Mouse (Mus musculus) hindbrain, embryonic 12.5 days (tissue): ENCODE measurements around the gene Cyp26a1. TPM values are rescaled to one million over a fixed set of nuclear protein-coding genes. Genes with fewer than 3 reads are reported as not detected.

Experiments used
- ATAC-seq: fragments of 200-750 bp; cut with Nextera tagmentation; 2 replicates; pipeline ENCODE4 v1.8.0; 2017; ENCODE audit warnings: moderate TSS enrichment; ENCODE audit not compliant: low FRiP score
- H3K27ac ChIP-seq: fragments of 300-500 bp; sonication (generic); 2 replicates; pipeline ENCODE4 v1.5.1; 2016; ENCODE audit warnings: mild to moderate bottlenecking
- H3K27me3 ChIP-seq: fragments of 300-500 bp; sonication (generic); 2 replicates; pipeline ENCODE4 v1.6.1; 2016; ENCODE audit warnings: mild to moderate bottlenecking
- H3K36me3 ChIP-seq: fragments of 300-500 bp; sonication (generic); 2 replicates; pipeline ENCODE4 v1.6.1; 2016; ENCODE audit warnings: mild to moderate bottlenecking
- H3K4me1 ChIP-seq: fragments of 300-500 bp; sonication (generic); 2 replicates; pipeline ENCODE4 v1.6.1; 2016
- H3K4me2 ChIP-seq: fragments of 300-500 bp; sonication (generic); replicated peaks from 2 replicates; pipeline ENCODE4 v1.6.1; 2016; ENCODE audit warnings: mild to moderate bottlenecking
- H3K4me3 ChIP-seq: fragments of 300-500 bp; sonication (generic); 2 replicates; pipeline ENCODE4 v1.5.1; 2016; ENCODE audit warnings: mild to moderate bottlenecking
- H3K9ac ChIP-seq: fragments of 300-500 bp; sonication (generic); 2 replicates; pipeline ENCODE4 v1.6.1; 2016; ENCODE audit warnings: mild to moderate bottlenecking, moderate library complexity
- H3K9me3 ChIP-seq: fragments of 300-500 bp; sonication (generic); replicated peaks from 2 replicates; pipeline ENCODE4 v1.6.1; 2016; ENCODE audit warnings: mild to moderate bottlenecking
- WGBS: fragments of 180-500 bp; shearing (Covaris S2); methylation state at CpG from one replicate; pipeline ENCODE4 v1.1.7; 2016; 5-methylcytosine and 5-hydroxymethylcytosine counted together
- polyA plus RNA-seq: library from polyadenylated mRNA; unstranded; fragments of >200 nt; fragmentation: Nextera tagmentation; extraction: Ambion mirVana; gene quantifications from 2 replicates; pipeline ENCODE4 v1.2.1, GENCODE M21; 2016

Gene Cyp26a1
- polyA plus RNA-seq, result 7.9 and 14.2 TPM in 2 replicates

DNA sequence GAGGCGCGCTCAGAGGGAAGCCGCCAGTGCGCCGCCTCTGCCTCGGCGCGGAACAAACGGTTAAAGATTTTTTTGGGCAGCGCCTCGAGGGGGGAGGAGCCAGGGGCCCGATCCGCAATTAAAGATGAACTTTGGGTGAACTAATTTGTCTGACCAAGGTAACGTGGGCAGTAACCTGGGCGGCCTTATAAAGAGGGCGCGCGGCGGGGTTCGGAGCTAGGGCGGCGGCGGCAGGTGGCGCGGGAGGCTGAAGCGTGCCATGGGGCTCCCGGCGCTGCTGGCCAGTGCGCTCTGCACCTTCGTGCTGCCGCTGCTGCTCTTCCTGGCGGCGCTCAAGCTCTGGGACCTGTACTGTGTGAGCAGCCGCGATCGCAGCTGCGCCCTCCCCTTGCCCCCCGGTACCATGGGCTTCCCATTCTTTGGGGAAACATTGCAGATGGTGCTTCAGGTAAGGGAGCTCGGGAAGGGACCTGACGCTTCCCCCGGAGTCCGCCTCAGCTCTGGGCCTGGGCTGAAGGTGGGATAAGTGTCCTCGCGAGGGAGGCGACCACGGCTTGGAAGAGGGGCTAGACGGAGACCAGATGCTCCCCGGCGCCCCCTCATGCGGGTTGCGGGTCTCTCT, at the start of gene Cyp26a1:
Cyp26a1 (plus strand) TSS at position 148 of the 622 bp plus-strand sequence.
- H3K27ac ChIP-seq, result no peak within 1 kb of the TSS
- H3K36me3 ChIP-seq, result no peaks in the 10 kb centered on the region
- no peaks in the 10 kb centered on the region for H3K9me3 ChIP-seq
- H3K4me1 ChIP-seq, result peaks cover 33% of the 10 kb centered on the region
- under 1% methylated on average over 51 of the region's 51 CpGs for WGBS
- H3K9ac ChIP-seq, result peak within 1 kb of the TSS; percentile 35; the same call in 1 of the 2 replicates
- peak; percentile 29; the same call in 1 of the 2 replicates for ATAC-seq
- peaks cover 98% of the 10 kb centered on the region for H3K27me3 ChIP-seq
- peak within 1 kb of the TSS; percentile 50 for H3K4me2 ChIP-seq
- H3K4me3 ChIP-seq, result peak within 1 kb of the TSS; percentile 28

DNA sequence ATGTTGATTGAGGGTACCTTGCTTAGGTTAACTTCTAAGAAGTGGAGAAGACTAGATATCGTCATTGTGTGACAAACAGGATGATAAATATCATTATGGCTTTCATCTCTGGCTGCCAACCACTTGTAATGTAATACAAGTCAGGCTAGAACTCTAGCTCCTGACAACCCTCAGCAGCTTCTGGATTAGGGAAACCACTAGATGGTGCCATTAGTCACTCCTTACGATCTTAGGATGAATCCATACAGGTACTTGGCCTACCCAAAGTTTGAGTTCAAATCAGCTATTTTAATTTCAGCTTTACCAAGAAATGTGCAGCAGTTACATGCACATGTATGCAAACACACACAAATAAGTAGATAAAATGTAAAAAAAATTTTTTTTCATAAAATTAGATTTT, 49.6 kb upstream of the Cyp26a1 start:
- H3K4me1 ChIP-seq, result no peaks in the 10 kb centered on the region
- no peak for ATAC-seq
- no peak overlapping the region for H3K27ac ChIP-seq
- no peak overlapping the region for H3K4me2 ChIP-seq
- H3K27me3 ChIP-seq, result no peaks in the 10 kb centered on the region
- no peaks in the 10 kb centered on the region for H3K9me3 ChIP-seq
- 43% methylated on average over 2 of the region's 2 CpGs for WGBS
- H3K4me3 ChIP-seq, result no peak overlapping the region
- H3K9ac ChIP-seq, result no peak overlapping the region
- H3K36me3 ChIP-seq, result no peaks in the 10 kb centered on the region

DNA sequence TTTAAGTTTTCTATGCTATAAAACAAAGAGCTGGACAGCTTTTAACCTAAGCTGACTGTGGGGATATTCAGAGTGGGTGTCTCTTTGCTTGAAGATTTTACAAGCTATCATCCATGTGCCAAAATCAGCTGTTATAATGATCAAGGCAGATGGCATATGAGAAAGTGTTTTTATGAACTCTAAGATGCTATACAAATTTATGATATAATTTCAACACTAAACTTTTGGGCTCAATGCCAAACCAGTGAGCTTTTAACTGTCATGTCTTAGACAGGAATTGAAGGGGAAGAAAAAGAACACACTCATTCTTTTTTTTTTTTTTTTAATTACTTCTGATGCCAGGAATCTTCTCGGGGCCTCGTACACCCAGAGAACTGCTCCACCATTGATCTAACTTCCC, 47.1 kb upstream of the Cyp26a1 start:
- Histone ChIP-seq H3K27ac (no peak overlapping the region), H3K27me3 (no peaks in the 10 kb centered on the region), H3K36me3 (no peaks in the 10 kb centered on the region), H3K4me3 (no peak overlapping the region), H3K9me3 (no peaks in the 10 kb centered on the region), H3K4me1 (0 out of 2 replicates have a peak, but pooled peaks cover 3% of the 10 kb centered on the region), H3K4me2 (no peak overlapping the region), H3K9ac (no peak overlapping the region)
- no peak for ATAC-seq
- WGBS, result 78% methylated on average over 2 of the region's 2 CpGs

DNA sequence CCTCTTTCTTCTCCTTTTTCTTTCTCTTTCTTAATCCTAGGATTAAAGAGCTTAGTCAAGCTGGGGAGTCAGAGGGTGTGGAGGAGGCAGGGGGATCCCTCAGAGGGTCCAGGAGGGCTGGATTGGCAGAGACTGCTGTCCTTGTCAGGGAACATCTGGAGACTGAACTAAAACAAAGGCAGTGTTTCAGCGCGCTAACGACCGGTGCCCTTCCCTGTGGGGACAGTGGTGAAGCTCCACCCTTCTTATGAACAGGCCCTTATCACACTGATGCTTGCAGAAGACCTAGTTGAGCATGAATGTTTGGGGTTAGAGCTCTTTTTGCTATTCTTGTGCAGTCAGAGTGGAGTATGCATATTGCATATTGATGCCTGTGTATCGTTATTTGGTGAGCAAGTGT, 43.6 kb upstream of the Cyp26a1 start:
- Histone ChIP-seq H3K27me3 (no peaks in the 10 kb centered on the region), H3K9ac (no peak overlapping the region), H3K9me3 (no peaks in the 10 kb centered on the region), H3K27ac (no peak overlapping the region), H3K36me3 (no peaks in the 10 kb centered on the region), H3K4me1 (peaks cover 9% of the 10 kb centered on the region), H3K4me2 (no peak overlapping the region), H3K4me3 (no peak overlapping the region)
- ATAC-seq, result no peak
- 35% methylated on average over 5 of the region's 5 CpGs for WGBS

DNA sequence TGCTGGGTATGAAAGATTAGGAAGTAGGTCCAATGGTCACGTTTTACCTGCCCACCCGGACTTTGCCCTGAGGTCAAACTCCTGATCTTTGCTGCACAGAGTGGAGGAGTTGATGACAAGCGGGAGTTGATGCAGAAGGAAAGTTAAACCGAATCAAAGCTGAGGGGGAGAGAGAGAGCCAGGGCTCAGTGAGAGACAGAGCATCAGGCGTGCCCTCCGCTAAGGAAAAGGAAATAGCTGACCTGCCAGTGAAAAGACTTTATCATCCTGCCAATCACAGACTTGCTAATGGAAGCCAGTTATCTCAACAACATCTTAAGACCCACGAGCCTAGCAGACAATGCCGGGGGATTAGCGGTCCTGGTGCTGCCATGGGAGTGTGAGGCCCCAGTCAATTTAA, 41.2 kb upstream of the Cyp26a1 start:
- Histone ChIP-seq H3K27me3 (no peaks in the 10 kb centered on the region), H3K4me1 (peaks cover 9% of the 10 kb centered on the region), H3K4me3 (no peak overlapping the region), H3K4me2 (no peak overlapping the region), H3K9ac (no peak overlapping the region), H3K27ac (no peak overlapping the region), H3K9me3 (no peaks in the 10 kb centered on the region), H3K36me3 (no peaks in the 10 kb centered on the region)
- no peak for ATAC-seq
- 5% methylated on average over 9 of the region's 9 CpGs for WGBS

DNA sequence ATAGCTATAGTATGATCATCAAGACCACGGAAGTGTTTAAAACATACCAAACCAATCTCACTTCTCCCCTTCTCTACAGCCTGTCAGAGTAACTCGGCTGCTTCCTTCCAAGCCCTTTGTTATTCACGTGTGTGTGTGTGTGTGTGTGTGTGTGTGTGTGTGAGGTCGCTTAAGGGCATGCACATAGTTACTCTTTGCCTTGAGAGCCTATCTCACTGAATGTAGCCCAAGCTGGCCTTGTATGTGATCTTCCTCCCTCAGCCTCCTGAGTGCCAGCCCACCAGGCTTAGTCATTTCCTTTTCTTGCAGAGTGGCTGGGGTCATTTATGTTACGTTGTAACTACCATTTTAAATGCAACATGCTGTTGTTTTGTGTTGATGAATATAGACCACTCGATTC, 32.3 kb upstream of the Cyp26a1 start:
- Histone ChIP-seq H3K27me3 (no peaks in the 10 kb centered on the region), H3K27ac (no peak overlapping the region), H3K9ac (no peak overlapping the region), H3K36me3 (no peaks in the 10 kb centered on the region), H3K4me3 (no peak overlapping the region), H3K9me3 (no peaks in the 10 kb centered on the region), H3K4me2 (no peak overlapping the region), H3K4me1 (no peaks in the 10 kb centered on the region)
- ATAC-seq, result no peak
- 71% methylated on average over 6 of the region's 6 CpGs for WGBS

DNA sequence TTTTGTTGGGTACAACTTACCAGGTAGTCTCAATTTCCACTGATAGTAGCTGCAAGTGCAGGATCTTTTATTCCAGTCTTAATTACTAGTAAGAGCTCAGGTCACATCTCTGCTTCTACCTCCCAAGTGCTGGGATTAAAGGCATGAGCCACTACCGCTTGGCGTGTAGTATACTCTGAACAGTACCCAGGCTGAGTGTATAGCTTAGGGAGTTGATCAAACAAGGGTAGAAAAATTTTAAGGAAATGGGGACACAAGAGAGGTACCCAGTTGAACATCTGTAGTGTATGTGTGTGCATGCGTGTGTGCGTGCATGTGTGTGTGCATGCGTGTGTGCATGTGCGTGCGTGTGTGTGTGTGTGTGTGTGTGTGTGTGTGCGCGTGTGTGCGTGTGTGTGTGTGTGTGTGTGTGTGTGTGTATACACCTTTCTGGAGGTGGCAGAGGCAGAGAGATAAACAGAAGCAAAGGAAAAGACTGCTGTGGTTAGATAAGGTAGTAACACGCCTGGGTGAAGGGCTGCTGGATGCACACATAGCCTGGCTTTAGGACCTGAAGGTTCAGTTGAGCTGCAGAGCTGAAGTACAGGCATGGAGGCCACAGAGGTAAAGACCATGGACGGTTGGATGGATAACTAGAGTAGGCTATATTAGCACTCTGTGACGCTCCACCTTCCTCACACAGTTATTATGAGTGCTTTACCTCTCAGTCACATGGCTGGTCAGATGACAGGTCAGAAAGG, 29.6 kb upstream of the Cyp26a1 start:
- Histone ChIP-seq H3K27ac (no peak overlapping the region), H3K9ac (no peak overlapping the region), H3K36me3 (no peaks in the 10 kb centered on the region), H3K27me3 (no peaks in the 10 kb centered on the region), H3K4me3 (no peak overlapping the region), H3K9me3 (no peaks in the 10 kb centered on the region), H3K4me2 (no peak overlapping the region), H3K4me1 (0 out of 2 replicates have a peak, but pooled peaks cover 5% of the 10 kb centered on the region)
- no peak for ATAC-seq
- 81% methylated on average over 13 of the region's 13 CpGs for WGBS

DNA sequence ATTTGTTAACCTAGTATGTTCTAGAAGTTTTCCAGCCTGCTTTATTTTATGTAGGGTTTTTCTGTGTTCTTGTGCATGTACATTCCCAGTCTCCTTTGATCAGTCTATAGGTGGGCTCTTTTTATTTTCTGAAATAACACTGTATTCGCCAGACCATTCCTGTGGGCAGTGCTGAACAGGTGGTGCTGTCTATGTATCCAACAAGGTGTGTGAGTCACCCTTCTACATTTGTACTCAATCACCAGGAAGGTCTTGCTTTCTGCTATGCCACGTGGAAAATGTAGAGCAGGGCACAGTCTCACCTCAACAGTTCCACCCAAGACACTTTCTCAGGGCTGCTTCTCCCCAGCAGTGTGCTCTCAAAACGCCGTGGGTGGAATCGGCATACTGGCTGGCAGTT, 28.9 kb upstream of the Cyp26a1 start:
- ATAC-seq, result no peak
- H3K9me3 ChIP-seq, result no peaks in the 10 kb centered on the region

DNA sequence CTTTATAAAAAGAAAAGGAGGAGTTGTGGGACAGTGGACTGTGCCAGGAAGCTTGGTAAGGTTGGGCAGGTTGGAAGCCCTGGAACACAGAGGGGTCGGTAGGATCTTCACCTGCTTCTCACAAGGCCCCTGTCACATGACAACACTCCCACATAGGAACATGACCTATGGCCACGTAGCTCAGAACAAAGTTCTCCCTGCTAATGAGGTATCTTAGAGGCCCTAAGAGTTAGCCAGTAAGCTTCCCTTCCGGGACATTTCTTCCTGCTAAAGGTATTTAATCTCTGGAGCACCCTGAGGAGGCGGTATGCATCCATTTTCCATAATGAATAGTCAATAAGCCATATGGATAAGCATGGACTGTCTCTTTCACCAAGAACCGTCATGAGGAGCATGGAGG, 28.1 kb upstream of the Cyp26a1 start:
- 79% methylated on average over 5 of the region's 5 CpGs for WGBS
- H3K9ac ChIP-seq, result no peak overlapping the region
- H3K36me3 ChIP-seq, result no peaks in the 10 kb centered on the region
- no peak for ATAC-seq
- 0 out of 2 replicates have a peak, but pooled peaks cover 5% of the 10 kb centered on the region for H3K4me1 ChIP-seq
- no peak overlapping the region for H3K27ac ChIP-seq
- no peaks in the 10 kb centered on the region for H3K27me3 ChIP-seq
- H3K4me3 ChIP-seq, result no peak overlapping the region
- H3K9me3 ChIP-seq, result no peaks in the 10 kb centered on the region
- H3K4me2 ChIP-seq, result no peak overlapping the region

More for the DNA sequence above, 28.9 kb upstream of the Cyp26a1 start:
- Histone ChIP-seq H3K4me2 (no peak overlapping the region), H3K9ac (no peak overlapping the region), H3K36me3 (no peaks in the 10 kb centered on the region), H3K4me3 (no peak overlapping the region), H3K27me3 (no peaks in the 10 kb centered on the region), H3K27ac (no peak overlapping the region), H3K4me1 (0 out of 2 replicates have a peak, but pooled peaks cover 5% of the 10 kb centered on the region)
- 94% methylated on average over 5 of the region's 5 CpGs for WGBS

DNA sequence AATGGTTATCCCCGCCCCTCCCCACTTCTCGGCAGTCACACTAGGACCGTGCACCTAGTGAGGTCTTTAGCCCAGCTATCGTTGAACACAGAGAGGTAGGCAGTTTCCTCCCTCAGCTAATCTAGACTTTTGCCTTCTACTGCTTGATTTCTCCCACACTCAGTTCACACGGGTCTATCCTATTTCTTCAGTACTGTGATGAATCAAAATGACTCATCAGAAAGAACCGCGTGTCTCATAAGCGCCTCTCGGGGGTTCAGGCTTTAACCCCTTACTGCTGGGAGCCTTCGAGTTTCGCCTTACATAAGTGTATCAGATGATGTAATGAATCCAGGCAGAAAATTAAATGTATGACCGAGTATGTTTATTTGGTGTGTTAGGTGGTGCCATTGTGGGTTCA, 24.2 kb upstream of the Cyp26a1 start:
- no peak overlapping the region for H3K4me3 ChIP-seq

DNA sequence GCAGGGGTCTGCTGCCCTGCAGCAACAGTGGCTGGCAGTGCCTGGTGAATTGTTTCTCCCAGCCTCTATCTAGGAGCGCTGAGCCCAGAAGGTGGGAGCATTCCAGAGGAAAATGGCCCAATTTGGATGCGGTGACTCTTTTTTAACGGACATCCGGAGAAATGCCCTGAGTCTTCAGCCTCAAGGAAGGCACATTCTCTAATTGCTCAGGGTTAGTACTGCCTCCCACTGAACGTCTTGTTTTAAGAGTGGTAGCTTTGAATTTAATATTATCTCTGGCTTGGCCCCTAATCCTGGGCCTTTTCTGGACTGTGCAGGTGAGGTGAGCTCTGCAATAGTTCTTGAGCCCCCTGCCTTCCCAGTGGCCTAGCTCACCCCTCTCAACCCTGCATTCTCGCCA, 12.3 kb upstream of the Cyp26a1 start, which contains the start of gene Cyp26c1:
Cyp26c1 (plus strand) TSS at position 301 of the 400 bp plus-strand sequence.
- Histone ChIP-seq H3K9ac (no peak within 1 kb of the TSS), H3K4me2 (peak within 1 kb of the TSS; percentile 26), H3K4me3 (peak within 1 kb of the TSS; percentile 18), H3K27me3 (peaks cover 79% of the 10 kb centered on the region), H3K4me1 (peaks cover 11% of the 10 kb centered on the region), H3K36me3 (no peaks in the 10 kb centered on the region), H3K9me3 (no peaks in the 10 kb centered on the region), H3K27ac (no peak within 1 kb of the TSS)
- ATAC-seq, result no peak
- WGBS, result 2% methylated on average over 6 of the region's 6 CpGs

More for the DNA sequence above, 24.2 kb upstream of the Cyp26a1 start:
- no peak overlapping the region for H3K4me2 ChIP-seq
- H3K27me3 ChIP-seq, result no peaks in the 10 kb centered on the region
- H3K9ac ChIP-seq, result no peak overlapping the region
- H3K27ac ChIP-seq, result no peak overlapping the region
- H3K4me1 ChIP-seq, result 0 out of 2 replicates have a peak, but pooled peaks cover 5% of the 10 kb centered on the region
- no peaks in the 10 kb centered on the region for H3K9me3 ChIP-seq
- H3K36me3 ChIP-seq, result no peaks in the 10 kb centered on the region
- ATAC-seq, result no peak
- WGBS, result 65% methylated on average over 12 of the region's 12 CpGs

DNA sequence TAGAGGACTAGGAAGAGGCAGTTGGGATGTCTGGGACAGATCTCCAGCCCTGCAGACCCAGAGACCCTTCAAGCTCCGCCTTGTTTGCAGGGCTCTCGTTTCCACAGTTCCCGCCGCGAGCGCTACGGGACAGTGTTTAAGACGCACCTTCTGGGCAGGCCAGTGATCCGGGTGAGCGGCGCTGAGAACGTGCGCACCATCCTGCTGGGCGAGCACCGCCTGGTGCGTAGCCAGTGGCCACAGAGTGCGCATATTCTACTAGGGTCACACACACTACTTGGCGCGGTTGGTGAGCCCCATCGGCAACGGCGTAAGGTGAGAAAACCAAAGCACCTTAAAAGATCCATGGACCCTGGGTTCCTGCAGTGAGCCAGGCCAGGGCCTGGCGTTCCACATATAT, 11.3 kb upstream of the Cyp26a1 start:
- Histone ChIP-seq H3K4me1 (peaks cover 16% of the 10 kb centered on the region), H3K4me2 (no peak overlapping the region; the same call in 1 of the 2 replicates), H3K9me3 (no peaks in the 10 kb centered on the region), H3K4me3 (peak overlapping the region; percentile 11; the same call in 1 of the 2 replicates), H3K27ac (no peak overlapping the region), H3K36me3 (no peaks in the 10 kb centered on the region), H3K27me3 (peaks cover 89% of the 10 kb centered on the region), H3K9ac (no peak overlapping the region)
- WGBS, result 5% methylated on average over 23 of the region's 23 CpGs
- no peak for ATAC-seq
